Mouse (Mus musculus) liver, embryonic 14.5 days (tissue): Measurements from ENCODE around the gene Gm13283. TPM values are rescaled to one million over a fixed set of nuclear protein-coding genes. Genes with fewer than 3 reads are reported as not detected.

Experiments
- ATAC-seq: fragments of 200-750 bp; cut with Nextera tagmentation; 2 replicates; pipeline ENCODE4 v1.8.0; 2017; ENCODE audit warnings: moderate number of reproducible peaks, mild to moderate bottlenecking, moderate library complexity; ENCODE audit not compliant: insufficient read depth
- DNase-seq, 3 experiments: peaks; one replicate each; pipeline ENCODE4 v3.0.0-alpha.2; 2012 to 2013; ENCODE audit warnings: low read depth in 3 of 3, low spot score in 3 of 3
- H3K27ac ChIP-seq: fragments of 300-500 bp; sonication (generic); 2 replicates; pipeline ENCODE4 v1.5.1; 2014; ENCODE audit warnings: moderate library complexity, mild to moderate bottlenecking, control low read depth, inconsistent platforms
- H3K27me3 ChIP-seq: fragments of 300-500 bp; sonication (generic); 2 replicates; pipeline ENCODE4 v1.6.1; 2014; ENCODE audit warnings: mild to moderate bottlenecking, low read length, moderate library complexity; ENCODE audit not compliant: control insufficient read depth, insufficient read depth
- H3K36me3 ChIP-seq: fragments of 300-500 bp; sonication (generic); replicated peaks from 2 replicates; pipeline ENCODE4 v1.6.1; 2014; ENCODE audit warnings: low read depth; ENCODE audit not compliant: control insufficient read depth, insufficient read depth
- H3K4me1 ChIP-seq, 2 experiments: fragments of 200-500 bp in 1 of 2; fragments of 300-500 bp in 1 of 2; sonication (generic) in 1 of 2; replicated peaks; 2 replicates each; pipeline ENCODE4 v1.6.1; 2012 to 2014; ENCODE audit warnings: antibody characterized with exemption in 1 of 2, inconsistent platforms in 1 of 2, low read length in 1 of 2; ENCODE audit not compliant: control insufficient read depth in 2 of 2, insufficient read depth in 2 of 2
- H3K4me2 ChIP-seq: fragments of 300-500 bp; sonication (generic); 2 replicates; pipeline ENCODE4 v1.6.1; 2014; ENCODE audit warnings: low read depth, mild to moderate bottlenecking, control low read depth, moderate library complexity
- H3K4me3 ChIP-seq, 2 experiments: fragments of 200-500 bp in 1 of 2; fragments of 300-500 bp in 1 of 2; sonication (generic) in 1 of 2; 2 replicates each; pipeline ENCODE4 v1.5.1; 2012 to 2014; ENCODE audit warnings: low read depth in 2 of 2, low read length in 2 of 2, mild to moderate bottlenecking in 2 of 2, control low read depth in 1 of 2, inconsistent platforms in 1 of 2, moderate library complexity in 1 of 2; ENCODE audit not compliant: insufficient read depth in 1 of 2
- H3K9ac ChIP-seq: fragments of 300-500 bp; sonication (generic); replicated peaks from 2 replicates; pipeline ENCODE4 v1.6.1; 2014; ENCODE audit warnings: mild to moderate bottlenecking, control low read depth, moderate library complexity
- H3K9me3 ChIP-seq: fragments of 300-500 bp; sonication (generic); 2 replicates; pipeline ENCODE4 v1.6.1; 2016; ENCODE audit warnings: low read length, mixed read lengths; ENCODE audit not compliant: control insufficient read depth
- CTCF ChIP-seq: IDR thresholded peaks from 2 replicates; pipeline ENCODE4 v1.5.1; 2016; ENCODE audit warnings: antibody characterized with exemption, low read depth, control low read depth
- EP300 ChIP-seq: IDR thresholded peaks from 2 replicates; pipeline ENCODE4 v1.6.1; 2016; ENCODE audit warnings: antibody characterized with exemption, low read depth
- WGBS: fragments of 180-500 bp; shearing (Covaris S2); extraction: QIAGEN DNeasy Blood & Tissue Kit; methylation state at CpG from one replicate; pipeline ENCODE4 v1.1.7; 2014; ENCODE audit not compliant: insufficient replicate concordance; 5-methylcytosine and 5-hydroxymethylcytosine counted together
- polyA plus RNA-seq, 2 experiments: library from polyadenylated mRNA; depleted of rRNA in 1 of 2; stranded (reverse) in 1 of 2; unstranded in 1 of 2; fragments of >200 nt; fragmentation: Nextera tagmentation in 1 of 2; extraction: Ambion mirVana in 1 of 2; gene quantifications; 2 replicates each; pipeline versions ENCODE4 v1.2.1 to v1.2.3; 2012 to 2014

Gene Gm13283
- polyA plus RNA-seq, 2 experiments, result 0.15 TPM; not detected in 1

DNA sequence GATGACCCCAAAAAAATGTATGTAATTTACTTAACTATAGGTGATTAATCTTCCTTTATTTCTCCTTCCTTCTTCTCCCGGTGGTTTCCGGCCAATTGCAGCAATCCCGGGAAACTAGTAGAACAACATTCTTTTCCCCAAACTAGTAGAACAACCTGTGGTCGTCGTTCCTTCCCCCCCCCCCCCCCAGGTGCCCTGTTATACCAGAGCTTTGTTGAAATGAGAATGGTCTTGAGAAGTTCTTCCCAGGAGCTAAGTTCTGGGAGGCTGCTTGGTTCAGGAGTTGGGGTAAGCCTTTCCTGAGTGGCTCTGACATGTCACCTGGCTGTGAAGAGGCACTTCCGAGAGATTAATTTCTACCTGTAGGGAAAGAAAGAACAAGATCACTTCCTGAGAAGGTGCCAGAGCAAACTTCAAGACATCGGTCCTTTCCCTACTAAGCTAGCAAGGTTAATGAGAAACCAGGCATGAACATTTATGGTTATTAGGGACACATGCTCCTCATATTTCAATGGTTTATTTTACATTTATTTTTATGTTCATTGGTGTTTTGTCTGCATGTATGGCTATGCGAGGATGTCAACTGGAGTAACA, 36.3 kb upstream of the Gm13283 start:
- TF ChIP-seq CTCF, result no peak
- TF ChIP-seq EP300, result no peak
- ATAC-seq (no peak), DNase-seq (no peak)
- H3K9me3 ChIP-seq, result no peaks in the 10 kb centered on the region
- no peak overlapping the region for H3K4me3 ChIP-seq
- 65% methylated on average over 8 of the region's 8 CpGs for WGBS
- H3K9ac ChIP-seq, result no peak overlapping the region
- no peak overlapping the region for H3K4me2 ChIP-seq
- no peaks in the 10 kb centered on the region for H3K27me3 ChIP-seq
- no peak overlapping the region for H3K27ac ChIP-seq
- H3K36me3 ChIP-seq, result peaks cover 8% of the 10 kb centered on the region
- peaks cover 13 to 14% of the 10 kb centered on the region in 2 experiments for H3K4me1 ChIP-seq

DNA sequence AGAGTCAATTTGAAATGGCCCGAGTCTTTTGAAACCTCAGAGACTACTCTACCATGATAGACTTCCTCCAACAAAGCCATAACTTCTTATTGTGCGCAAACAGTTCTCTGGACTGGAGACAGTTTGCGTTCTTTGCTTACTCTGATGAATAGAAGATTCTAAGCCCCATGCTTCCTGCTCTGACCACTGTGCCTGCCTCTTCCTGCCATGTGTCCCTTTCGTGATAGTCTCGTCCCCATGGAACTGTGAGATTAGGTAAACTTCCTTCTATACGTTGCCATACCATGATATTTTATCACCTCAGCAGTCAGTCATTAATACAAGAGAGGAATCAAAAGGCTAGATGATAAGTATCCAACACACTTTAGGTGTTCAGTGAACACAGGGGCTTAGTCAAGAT, 33.2 kb upstream of the Gm13283 start:
- H3K9me3 ChIP-seq, result no peaks in the 10 kb centered on the region
- H3K4me3 ChIP-seq, result no peak overlapping the region
- H3K4me2 ChIP-seq, result peak overlapping the region; percentile 11; the same call in 1 of the 2 replicates
- no peaks in the 10 kb centered on the region; a peak in 1 of 4 replicates for H3K4me1 ChIP-seq
- WGBS, result 14% methylated on average over 6 of the region's 6 CpGs
- no peak for DNase-seq
- TF ChIP-seq CTCF, result no peak
- no peak for TF ChIP-seq EP300
- no peak for ATAC-seq
- no peak overlapping the region for H3K9ac ChIP-seq
- no peak overlapping the region for H3K27ac ChIP-seq
- H3K27me3 ChIP-seq, result no peaks in the 10 kb centered on the region
- no peaks in the 10 kb centered on the region for H3K36me3 ChIP-seq

GRCm38 (mm10) chr4:88727324-88727723, 32.6 kb upstream of the Gm13283 start:
- H3K27ac ChIP-seq, result no peak overlapping the region
- no peaks in the 10 kb centered on the region for H3K36me3 ChIP-seq
- WGBS, result 0% methylated on average over 1 of the region's 1 CpGs
- peak overlapping the region; percentile 11; the same call in 1 of the 2 replicates for H3K4me2 ChIP-seq
- no peak for ATAC-seq
- no peaks in the 10 kb centered on the region for H3K9me3 ChIP-seq
- no peak overlapping the region for H3K4me3 ChIP-seq
- H3K4me1 ChIP-seq, result no peaks in the 10 kb centered on the region; a peak in 1 of 4 replicates
- no peaks in the 10 kb centered on the region for H3K27me3 ChIP-seq
- DNase-seq, result no peak
- no peak for TF ChIP-seq EP300
- peak; percentile 67 for TF ChIP-seq CTCF
- H3K9ac ChIP-seq, result no peak overlapping the region

GRCm38 (mm10) chr4:88738480-88738879, 21.4 kb upstream of the Gm13283 start:
- Histone ChIP-seq H3K9ac (no peak overlapping the region), H3K4me3 (no peak overlapping the region), H3K4me2 (no peak overlapping the region), H3K36me3 (no peaks in the 10 kb centered on the region), H3K27me3 (no peaks in the 10 kb centered on the region), H3K27ac (no peak overlapping the region), H3K4me1 (no peaks in the 10 kb centered on the region), H3K9me3 (no peaks in the 10 kb centered on the region)
- DNase-seq, result peak; percentile 12 to 42 (median 28)
- TF ChIP-seq EP300 (no peak), CTCF (peak; percentile 89)
- WGBS, result 1% methylated on average over 2 of the region's 2 CpGs
- ATAC-seq, result no peak

DNA sequence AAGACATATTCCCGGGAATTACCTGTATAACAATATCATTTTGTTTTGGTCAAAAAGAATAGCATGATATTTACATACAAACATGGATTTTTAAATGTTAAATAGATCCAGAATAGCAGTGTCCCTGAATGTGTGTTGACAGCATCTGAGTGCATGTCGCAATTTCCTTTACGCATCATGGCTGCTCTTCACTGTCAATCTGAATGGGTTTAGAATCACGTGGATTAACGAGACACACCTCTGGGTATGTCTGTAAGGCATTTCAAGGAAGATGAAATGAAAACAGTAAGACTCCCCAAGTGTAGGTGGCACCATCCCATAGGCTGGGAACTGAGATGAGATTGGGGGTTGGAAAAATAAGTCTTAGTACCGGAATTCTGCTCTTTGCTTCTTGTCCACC, 20.9 kb upstream of the Gm13283 start:
- no peak for ATAC-seq
- Histone ChIP-seq H3K4me2 (no peak overlapping the region), H3K27me3 (no peaks in the 10 kb centered on the region), H3K4me1 (no peaks in the 10 kb centered on the region), H3K4me3 (no peak overlapping the region), H3K9me3 (no peaks in the 10 kb centered on the region), H3K9ac (no peak overlapping the region), H3K36me3 (no peaks in the 10 kb centered on the region), H3K27ac (no peak overlapping the region)
- DNase-seq, result no peak
- 59% methylated on average over 6 of the region's 6 CpGs for WGBS
- TF ChIP-seq CTCF, result no peak
- TF ChIP-seq EP300, result no peak
